ENCODE assay signal across 24 mouse cellular contexts in the genomic region with DNA sequence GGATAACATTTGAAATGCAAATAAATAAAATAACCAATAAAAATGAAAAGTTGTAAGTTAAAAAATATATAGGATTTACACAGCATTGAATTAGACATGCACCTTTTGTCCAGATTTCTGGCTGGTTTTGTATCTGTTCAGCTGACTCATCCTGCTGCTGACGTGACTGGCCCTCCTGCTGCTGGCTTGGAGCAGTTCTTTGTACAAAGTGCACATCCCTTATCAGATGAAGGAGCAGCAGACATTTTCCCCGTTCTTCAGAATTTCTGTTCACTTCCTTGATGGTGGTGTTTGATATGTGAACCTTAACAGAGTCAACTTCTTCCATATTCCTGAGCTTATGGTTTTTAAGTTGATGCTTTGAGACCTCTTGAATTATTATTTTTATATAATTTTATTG.
DNase-seq lines count a peak whose midpoint lies in the region; ATAC-seq and TF ChIP-seq lines count a peak whose summit lies in the region.
"Had no signal": no experiment of that assay in that cellular context is flagged by ENCODE, and none has a peak within 500 bp of the region (broad histone marks: within the 10 kb centered on the region; RNA-seq: fewer than 3 reads in every experiment).

No protein-coding gene starts in this region.

- no peak overlapping the region for H3K4me2 ChIP-seq in intestine, postnatal 0 days (replicated peaks; ENCODE audit: low read depth)
- H3K4me2 ChIP-seq: forebrain, embryonic 12.5 days; limb, embryonic 12.5 days; liver, embryonic 12.5 days; midbrain, embryonic 11.5 days had no signal

- no peaks in the 10 kb centered on the region for H3K36me3 ChIP-seq in intestine, postnatal 0 days (ENCODE audit: control insufficient read depth, insufficient read depth)
- H3K36me3 ChIP-seq: forebrain, embryonic 12.5 days; hindbrain, embryonic 10.5 days; limb, embryonic 12.5 days; liver, embryonic 12.5 days had no signal

- DNase-seq in adrenal gland, adult (ENCODE audit: inconsistent age in 2 of 2, low spot score in 1 of 2), result peak; percentile 27 to 49
- DNase-seq in adrenal gland, postnatal 4 days (ENCODE audit: low spot score in 2 of 2), result no peak
- DNase-seq in CD4-positive helper T cell, adult 2 months (ENCODE audit: low read depth, low spot score), result peak; percentile 31
- DNase-seq in brain, adult 2 months (ENCODE audit: low read depth, low spot score), result peak; percentile 12
- no peak for DNase-seq in heart, adult 8-10 months (ENCODE audit: low spot score)
- no peak for DNase-seq in heart, postnatal 25 days (ENCODE audit: low spot score)
- no peak for DNase-seq in gastrocnemius, postnatal 10 days
- DNase-seq: cerebellum, adult 2 months; gastrocnemius, postnatal 14 days; heart, adult 2 months; kidney, adult 8-10 months; kidney, postnatal 36 days; layer of hippocampus, adult 9-11 months; lung, adult 2 months; lung, postnatal 36 days; right cerebral cortex, postnatal 25 days had no signal

- no peaks in the 10 kb centered on the region for H3K4me1 ChIP-seq in intestine, postnatal 0 days (replicated peaks; ENCODE audit: control insufficient read depth, insufficient read depth, low read length)
- H3K4me1 ChIP-seq: limb, embryonic 12.5 days had no signal

- TF ChIP-seq CTCF in intestine, postnatal 0 days (IDR thresholded peaks at IDR 0.05; ENCODE audit: low read depth), result no peak

- WGBS in intestine, postnatal 0 days, result 21% methylated on average over 2 of the region's 2 CpGs

- H3K27me3 ChIP-seq in intestine, postnatal 0 days (replicated peaks; ENCODE audit: control insufficient read depth, insufficient read depth, low read length), result no peaks in the 10 kb centered on the region
- H3K27me3 ChIP-seq: forebrain, embryonic 12.5 days; limb, embryonic 12.5 days had no signal

- no peaks in the 10 kb centered on the region for H3K9me3 ChIP-seq in intestine, postnatal 0 days (ENCODE audit: control insufficient read depth)
- H3K9me3 ChIP-seq: forebrain, embryonic 12.5 days; hindbrain, embryonic 10.5 days; limb, embryonic 12.5 days; liver, embryonic 12.5 days had no signal

- H3K27ac ChIP-seq in intestine, postnatal 0 days (ENCODE audit: low read depth, low read length), result no peak overlapping the region
- H3K27ac ChIP-seq: forebrain, embryonic 12.5 days; heart, adult 2 months; hindbrain, embryonic 10.5 days; hindbrain, postnatal 0 days; limb, embryonic 12.5 days; liver, embryonic 12.5 days had no signal

- H3K9ac ChIP-seq in intestine, postnatal 0 days (ENCODE audit: low read depth, low read length), result no peak overlapping the region
- H3K9ac ChIP-seq: forebrain, embryonic 12.5 days; limb, embryonic 12.5 days; liver, embryonic 12.5 days had no signal

- intact Hi-C loops in heart, postnatal 25 days (cut with DNase I), result no loop called here

- peak; percentile 79; the same call in 1 of the 2 replicates for ATAC-seq in intestine, postnatal 0 days
- ATAC-seq: hindbrain, postnatal 0 days; Patski had no signal

- H3K4me3 ChIP-seq in intestine, postnatal 0 days (ENCODE audit: low read depth, low read length), result no peak overlapping the region
- H3K4me3 ChIP-seq: forebrain, embryonic 12.5 days; heart, adult 2 months; hindbrain, embryonic 10.5 days; limb, embryonic 12.5 days; liver, embryonic 12.5 days had no signal

Comparison
In these comparisons a context has a peak if more than half of its experiments do, and no peak if none do; other contexts are left out.
1. DNase-seq: peak in adrenal gland, adult (2 of 2), CD4-positive helper T cell, adult 2 months (single experiment) and brain, adult 2 months (single experiment); none in adrenal gland, postnatal 4 days (0 of 2), heart, adult 8-10 months (single experiment), heart, postnatal 25 days (single experiment) and gastrocnemius, postnatal 10 days (single experiment).